Mouse (Mus musculus): Measurements from ENCODE around the gene Syt6.

- TF ChIP-seq TAL1 (conservative IDR thresholded peaks at IDR 0.05; ENCODE audit: low read depth, low read length) (no peak), GATA2 (IDR thresholded peaks at IDR 0.05; ENCODE audit: borderline replicate concordance, low read depth, low read length) (no peak), CTCF (IDR thresholded peaks at IDR 0.05; ENCODE audit: low read depth, low read length) (no peak), GATA1 (IDR thresholded peaks at IDR 0.05; ENCODE audit: borderline replicate concordance, low read length) (no peak)
These were observed 52.6 kb downstream of the Syt6 start for GRCm38 (mm10) chr3:103627661-103628060.

Data from G1E (cell line).